Mouse (Mus musculus) embryonic fibroblast, embryonic 13.5 days (primary cell): Measurements from ENCODE around the gene Cacna2d3.

Source experiments
- CTCF ChIP-seq: IDR thresholded peaks from 2 replicates; pipeline ENCODE4 v1.5.1; 2011; ENCODE audit warnings: mild to moderate bottlenecking, control low read depth, low read length, moderate library complexity, borderline replicate concordance; ENCODE audit not compliant: insufficient read depth
- POLR2A ChIP-seq: IDR thresholded peaks from 2 replicates; pipeline ENCODE4 v1.6.1; 2011; ENCODE audit warnings: low read depth, mild to moderate bottlenecking, control low read depth, low read length, moderate library complexity

DNA sequence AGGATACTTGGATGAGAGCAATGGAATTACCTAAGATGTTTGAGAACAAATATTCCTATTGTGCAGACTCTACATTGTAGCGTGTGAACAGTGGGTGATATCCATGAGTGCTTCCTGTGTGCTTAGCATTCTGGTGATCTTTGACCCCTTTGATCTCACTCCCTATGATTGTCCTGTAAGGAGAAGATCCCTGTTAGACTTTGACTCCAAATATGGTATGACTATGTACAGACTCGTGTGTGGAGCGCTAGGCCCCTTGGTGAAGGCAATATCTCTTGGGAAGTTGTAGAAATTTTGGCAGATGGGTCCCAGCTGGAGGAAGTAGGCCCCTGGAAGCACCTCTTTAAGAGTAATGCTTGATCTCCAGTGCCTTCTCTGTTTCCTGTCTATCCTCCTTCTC is 829.1 kb downstream of the Cacna2d3 start:
- TF ChIP-seq CTCF (no peak), POLR2A (no peak)
